In genomic region chr4:46628081-46628480, GRCm38 (mm10) we compare ENCODE assay signal across 14 mouse cellular contexts.
"Had no signal": no experiment of that assay in that cellular context is flagged by ENCODE, and none has a peak within 500 bp of the region (broad histone marks: within the 10 kb centered on the region; RNA-seq: fewer than 3 reads in every experiment).

No protein-coding gene starts in this region.

- H3K9ac ChIP-seq: limb, embryonic 15.5 days; liver, embryonic 12.5 days; lung, embryonic 14.5 days; neural tube, embryonic 13.5 days had no signal

- H3K4me2 ChIP-seq: limb, embryonic 15.5 days; liver, embryonic 12.5 days; lung, embryonic 14.5 days had no signal

- H3K27me3 ChIP-seq: limb, embryonic 15.5 days; liver, embryonic 12.5 days; neural tube, embryonic 13.5 days had no signal

- H3K36me3 ChIP-seq: limb, embryonic 15.5 days; liver, embryonic 12.5 days; midbrain, embryonic 10.5 days; neural tube, embryonic 13.5 days had no signal

- H3K4me3 ChIP-seq: left cerebral cortex, adult 2 months; limb, embryonic 15.5 days; liver, embryonic 12.5 days; midbrain, embryonic 10.5 days; neural tube, embryonic 13.5 days had no signal

- H3K9me3 ChIP-seq: limb, embryonic 15.5 days; liver, embryonic 12.5 days; midbrain, embryonic 10.5 days; neural tube, embryonic 13.5 days had no signal

- ATAC-seq: liver, embryonic 12.5 days; midbrain, embryonic 16.5 days had no signal

- H3K27ac ChIP-seq: left cerebral cortex, adult 2 months; limb, embryonic 15.5 days; liver, embryonic 12.5 days; midbrain, embryonic 10.5 days; neural tube, embryonic 13.5 days; stomach, postnatal 0 days had no signal

- DNase-seq: kidney, adult 18-20 months; kidney, postnatal 14 days; lung, embryonic 14.5 days; lung, postnatal 10 days; lung, postnatal 4 days; right cerebral cortex, adult 18-20 months; right cerebral cortex, postnatal 25 days had no signal
